ENCODE assay signal across 9 mouse cellular contexts in the genomic region with DNA sequence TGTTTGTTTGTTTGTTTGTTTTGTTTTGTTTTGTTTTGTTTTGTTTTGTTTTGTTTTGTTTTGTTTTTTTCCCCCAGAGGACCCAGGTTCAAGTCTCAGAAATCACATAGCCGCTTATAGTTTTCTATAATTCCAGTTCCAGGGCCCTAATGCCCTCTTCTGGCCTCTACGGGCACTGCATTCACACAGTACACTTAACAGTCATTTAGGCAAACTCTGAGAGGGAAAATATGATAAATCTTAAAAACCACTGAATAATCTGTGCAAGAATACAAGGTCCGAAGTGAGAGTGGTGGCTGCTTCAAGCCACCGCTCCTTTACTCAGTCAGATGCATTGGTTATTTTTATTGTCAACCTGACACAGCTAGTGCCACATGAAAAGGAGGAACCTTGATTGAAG. TPM values are rescaled to one million over a fixed set of nuclear protein-coding genes. Genes with fewer than 3 reads are reported as not detected.
DNase-seq lines count a peak whose midpoint lies in the region; ATAC-seq lines count a peak whose summit lies in the region.
"Had no signal": no experiment of that assay in that cellular context is flagged by ENCODE, and none has a peak within 500 bp of the region (broad histone marks: within the 10 kb centered on the region; RNA-seq: fewer than 3 reads in every experiment).

No protein-coding gene starts in this region.

- no peaks in the 10 kb centered on the region for H3K4me1 ChIP-seq in hindbrain, embryonic 14.5 days (replicated peaks; ENCODE audit: control insufficient read depth, insufficient read depth, low read length)

- no peaks in the 10 kb centered on the region for H3K36me3 ChIP-seq in hindbrain, embryonic 14.5 days (replicated peaks; ENCODE audit: control insufficient read depth, insufficient read depth)

- ATAC-seq in hindbrain, embryonic 14.5 days (ENCODE audit: low FRiP score): no peak

- H3K9me3 ChIP-seq in hindbrain, embryonic 14.5 days (ENCODE audit: control insufficient read depth, low read length): no peaks in the 10 kb centered on the region

- H3K4me3 ChIP-seq in hindbrain, embryonic 14.5 days (replicated peaks; ENCODE audit: low read length): no peak overlapping the region
- H3K4me3 ChIP-seq: megakaryocyte, embryonic 14.5 days had no signal

- H3K9ac ChIP-seq in hindbrain, embryonic 14.5 days: no peak overlapping the region

- H3K27me3 ChIP-seq in hindbrain, embryonic 14.5 days (ENCODE audit: control insufficient read depth, insufficient read depth, low read length): no peaks in the 10 kb centered on the region
- H3K27me3 ChIP-seq: megakaryocyte, embryonic 14.5 days had no signal

- 82% methylated on average over 4 of the region's 4 CpGs for WGBS in hindbrain, embryonic 14.5 days

- H3K4me2 ChIP-seq in hindbrain, embryonic 14.5 days (replicated peaks): no peak overlapping the region

- no peak overlapping the region for H3K27ac ChIP-seq in hindbrain, embryonic 14.5 days

- peak; percentile 41 for DNase-seq in embryo, embryonic 10.5 days (ENCODE audit: low spot score)
- DNase-seq in embryo, embryonic 9.5 days (ENCODE audit: extremely low spot score): no peak
- peak; percentile 49 to 56 for DNase-seq in kidney, postnatal 4 days
- DNase-seq in kidney, adult 8-10 months: no peak
- DNase-seq in CD4-positive helper T cell, adult 2 months (ENCODE audit: low read depth, low spot score): peak; percentile 31
- DNase-seq in lung, postnatal 36 days: peak; percentile 37
- DNase-seq in ovary, postnatal 14 days (ENCODE audit: low spot score): no peak
- no peak for DNase-seq in hindbrain, embryonic 14.5 days (ENCODE audit: low spot score)

RNA-seq across cellular contexts. Expression of gene Wipi1, which starts 15.9 kb away (rescaled TPM):
- polyA plus RNA-seq in hindbrain, embryonic 14.5 days (2014; fragmentation: Nextera tagmentation; extraction: Ambion mirVana): 10.4 and 13.2 TPM in 2 replicates

RNA-seq across cellular contexts. Expression of gene Prkar1a, which starts 21.6 kb away (rescaled TPM):
- polyA plus RNA-seq in hindbrain, embryonic 14.5 days (2014; fragmentation: Nextera tagmentation; extraction: Ambion mirVana): 515 and 597 TPM in 2 replicates

Comparison
In these comparisons a context has a peak if more than half of its experiments do, and no peak if none do; other contexts are left out.
1. DNase-seq: peak in embryo, embryonic 10.5 days (single experiment), kidney, postnatal 4 days (2 of 2), CD4-positive helper T cell, adult 2 months (single experiment) and lung, postnatal 36 days (single experiment); none in embryo, embryonic 9.5 days (single experiment), kidney, adult 8-10 months (0 of 2), ovary, postnatal 14 days (single experiment) and hindbrain, embryonic 14.5 days (single experiment).